Mouse (Mus musculus) liver, embryonic 14.5 days (tissue): ENCODE results near the gene Grap2.

Experiments used
- CTCF ChIP-seq: IDR thresholded peaks from 2 replicates; pipeline ENCODE4 v1.5.1; 2016; ENCODE audit warnings: antibody characterized with exemption, low read depth, control low read depth
- EP300 ChIP-seq: IDR thresholded peaks from 2 replicates; pipeline ENCODE4 v1.6.1; 2016; ENCODE audit warnings: antibody characterized with exemption, low read depth

- TF ChIP-seq CTCF (no peak), EP300 (no peak)
These were observed 58.9 kb downstream of the Grap2 start for GRCm38 (mm10) chr15:80631311-80631710.
